Mouse (Mus musculus) ES-Bruce4 (cell line): ENCODE results near the gene Cirbp. TPM values are rescaled to one million over a fixed set of nuclear protein-coding genes. Genes with fewer than 3 reads are reported as not detected.

Source experiments
- H3K27ac ChIP-seq: 2 replicates; pipeline ENCODE4 v1.5.1; 2012; ENCODE audit warnings: low read length, inconsistent platforms; ENCODE audit not compliant: insufficient read depth
- H3K27me3 ChIP-seq: 2 replicates; pipeline ENCODE4 v1.6.1; 2012; ENCODE audit warnings: mild to moderate bottlenecking, low read length, inconsistent platforms; ENCODE audit not compliant: control insufficient read depth, poor library complexity, insufficient read depth, severe bottlenecking
- H3K36me3 ChIP-seq: 2 replicates; pipeline ENCODE4 v1.6.1; 2012; ENCODE audit warnings: inconsistent platforms, mild to moderate bottlenecking, low read length, moderate library complexity; ENCODE audit not compliant: control insufficient read depth, poor library complexity, insufficient read depth, severe bottlenecking
- H3K4me1 ChIP-seq: one replicate; pipeline ENCODE4 v1.8.1; 2011; ENCODE audit warnings: low read length; ENCODE audit not compliant: control insufficient read depth, insufficient read depth
- H3K4me3 ChIP-seq: 2 replicates; pipeline ENCODE4 v1.5.1; 2011; ENCODE audit warnings: low read depth, mild to moderate bottlenecking, low read length
- H3K9ac ChIP-seq: 2 replicates; pipeline ENCODE4 v1.6.1; 2012; ENCODE audit warnings: low read depth, mild to moderate bottlenecking, inconsistent platforms; ENCODE audit not compliant: poor library complexity, severe bottlenecking
- H3K9me3 ChIP-seq: replicated peaks from 2 replicates; pipeline ENCODE4 v1.6.1; 2012; ENCODE audit warnings: mild to moderate bottlenecking, low read length, inconsistent platforms; ENCODE audit not compliant: control insufficient read depth, poor library complexity, insufficient read depth, severe bottlenecking
- CTCF ChIP-seq: IDR thresholded peaks from one replicate; pipeline ENCODE4 v1.8.1; 2011; ENCODE audit warnings: low read depth, low read length
- EP300 ChIP-seq: IDR thresholded peaks from 2 replicates; pipeline ENCODE4 v1.6.1; 2011; ENCODE audit warnings: low read depth, low read length; ENCODE audit not compliant: insufficient read depth
- POLR2A ChIP-seq: IDR thresholded peaks from one replicate; pipeline ENCODE4 v1.8.1; 2011; ENCODE audit warnings: low read length; ENCODE audit not compliant: insufficient read depth
- polyA plus RNA-seq: library from polyadenylated mRNA; stranded (reverse); fragments of >200 nt; gene quantifications from 2 replicates; pipeline ENCODE4 v1.2.4, GENCODE M21; 2011; ENCODE audit warnings: low read depth; ENCODE audit not compliant: missing spikeins, insufficient read depth, insufficient read length

Cirbp gene
- polyA plus RNA-seq, 1 experiment, result 51.9 TPM

DNA sequence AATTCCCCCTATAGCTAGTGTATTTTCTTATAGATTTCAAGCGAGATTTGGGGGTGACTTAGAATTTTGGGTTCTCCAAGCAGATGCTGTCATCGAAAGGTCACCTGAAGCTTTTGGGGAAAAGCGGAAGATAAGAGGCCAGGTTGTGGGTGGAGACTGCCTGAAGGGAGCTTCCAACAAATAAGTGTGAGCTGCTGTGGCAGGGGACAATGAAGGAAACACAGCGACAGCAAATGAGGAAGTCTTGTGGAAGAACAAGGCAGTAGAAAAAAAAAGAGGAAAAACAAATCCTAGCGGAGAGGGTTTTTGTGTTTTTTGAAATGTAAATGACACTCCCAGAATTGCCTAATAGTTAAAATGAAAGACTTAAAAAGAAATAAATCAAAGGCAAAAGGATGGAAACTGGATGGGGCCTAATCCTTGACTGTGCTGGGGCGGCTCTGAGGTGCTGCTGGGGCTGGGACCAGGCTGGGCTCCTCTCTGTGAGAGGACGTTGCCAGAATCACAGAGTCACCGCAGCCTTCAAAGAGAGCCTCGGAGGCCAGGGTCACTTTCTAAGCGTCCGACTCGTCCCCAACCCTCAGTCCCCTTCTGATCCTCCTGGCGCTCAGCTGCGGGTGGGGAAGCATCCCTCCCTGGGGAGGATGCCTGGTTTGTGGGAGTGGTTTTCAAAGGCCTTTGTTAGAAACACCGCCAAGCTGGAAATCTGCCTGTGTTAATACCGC is 49.4 kb downstream of the Cirbp start:
- H3K4me1 ChIP-seq, result peaks cover 3% of the 10 kb centered on the region
- TF ChIP-seq CTCF, result no peak
- TF ChIP-seq EP300, result no peak
- no peak for TF ChIP-seq POLR2A
- H3K9me3 ChIP-seq, result no peaks in the 10 kb centered on the region
- H3K36me3 ChIP-seq, result no peaks in the 10 kb centered on the region
- H3K4me3 ChIP-seq, result no peak overlapping the region
- H3K27ac ChIP-seq, result no peak overlapping the region; the same call in 1 of the 2 replicates
- H3K9ac ChIP-seq, result peak overlapping the region; percentile 6; the same call in 1 of the 2 replicates
- H3K27me3 ChIP-seq, result no peaks in the 10 kb centered on the region

DNA sequence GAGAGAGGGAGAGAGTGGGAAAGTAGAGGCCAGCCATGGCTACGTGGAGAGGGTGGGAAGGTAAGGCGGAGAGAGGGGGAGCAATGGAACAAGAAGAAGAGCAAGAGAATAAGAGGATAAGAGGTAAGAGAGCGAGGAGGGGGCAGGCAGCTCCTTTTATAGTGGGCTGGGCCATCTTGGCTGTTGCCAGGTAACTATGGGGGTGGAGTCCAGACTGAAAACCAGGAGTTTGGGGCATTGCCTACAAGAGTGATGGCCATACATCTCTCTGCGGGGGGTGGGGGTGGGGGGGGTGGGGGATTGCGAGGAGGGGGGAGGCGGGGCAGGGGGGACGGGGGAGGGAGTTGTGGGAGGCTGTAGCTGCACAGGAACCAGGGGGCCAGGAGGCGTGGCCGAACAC is 54.9 kb downstream of the Cirbp start:
- H3K4me1 ChIP-seq, result peaks cover 5% of the 10 kb centered on the region
- H3K27me3 ChIP-seq, result no peaks in the 10 kb centered on the region
- no peaks in the 10 kb centered on the region for H3K36me3 ChIP-seq
- TF ChIP-seq CTCF (no peak), POLR2A (no peak), EP300 (no peak)
- H3K9ac ChIP-seq, result no peak overlapping the region
- H3K9me3 ChIP-seq, result no peaks in the 10 kb centered on the region
- H3K27ac ChIP-seq, result no peak overlapping the region
- no peak overlapping the region; the same call in 1 of the 2 replicates for H3K4me3 ChIP-seq

Other genes starting within 250 kb of the Cirbp start
- gene Kiss1r, start 249.0 kb upstream of the Cirbp start, polyA plus RNA-seq, result 0.25 and 1.2 TPM in 2 replicates
- 49.4 and 56.5 TPM in 2 replicates for gene R3hdm4, start 244.8 kb upstream of the Cirbp start, polyA plus RNA-seq
- 31.1 and 36.5 TPM in 2 replicates for gene Arid3a, start 238.9 kb upstream of the Cirbp start, polyA plus RNA-seq
- 47.6 and 55.3 TPM in 2 replicates for gene Wdr18, start 205.8 kb upstream of the Cirbp start, polyA plus RNA-seq
- gene Grin3b, start 195.3 kb upstream of the Cirbp start, polyA plus RNA-seq, result not detected in 2 replicates
- gene Tmem259, start 181.7 kb upstream of the Cirbp start, polyA plus RNA-seq, result 54.6 and 61.1 TPM in 2 replicates
- gene Cnn2, start 177.4 kb upstream of the Cirbp start, polyA plus RNA-seq, result 156 and 164 TPM in 2 replicates
- gene Abca7, start 169.5 kb upstream of the Cirbp start, polyA plus RNA-seq, result 10.6 and 11.0 TPM in 2 replicates
- 6.5 and 6.9 TPM in 2 replicates for gene Arhgap45, start 149.3 kb upstream of the Cirbp start, polyA plus RNA-seq
- 176 and 180 TPM in 2 replicates for gene Polr2e, start 126.2 kb upstream of the Cirbp start, polyA plus RNA-seq
- 479 and 507 TPM in 2 replicates for gene Gpx4, start 118.8 kb upstream of the Cirbp start, polyA plus RNA-seq
- gene Sbno2, start 60.4 kb upstream of the Cirbp start, polyA plus RNA-seq, result 36.1 and 37.3 TPM in 2 replicates
- gene Stk11, start 50.2 kb upstream of the Cirbp start, polyA plus RNA-seq, result 70.3 and 91.6 TPM in 2 replicates
- 242 and 255 TPM in 2 replicates for gene Atp5d, start 27.4 kb upstream of the Cirbp start, polyA plus RNA-seq
- 29.8 and 33.4 TPM in 2 replicates for gene Cbarp, start 25.1 kb upstream of the Cirbp start, polyA plus RNA-seq
- 67.4 and 73.2 TPM in 2 replicates for gene Midn, start 17.7 kb upstream of the Cirbp start, polyA plus RNA-seq
- gene 1600002K03Rik, start 7.0 kb downstream of the Cirbp start, polyA plus RNA-seq, result 7.6 and 7.7 TPM in 2 replicates
- gene Efna2, start 13.5 kb downstream of the Cirbp start, polyA plus RNA-seq, result 7.2 and 11.2 TPM in 2 replicates
- 35.7 and 36.5 TPM in 2 replicates for gene Mum1, start 60.4 kb downstream of the Cirbp start, polyA plus RNA-seq
- 63.9 and 72.8 TPM in 2 replicates for gene Ndufs7, start 83.1 kb downstream of the Cirbp start, polyA plus RNA-seq
- 0.68 and 0.82 TPM in 2 replicates for gene Gamt, start 95.0 kb downstream of the Cirbp start, polyA plus RNA-seq
- 175 and 192 TPM in 2 replicates for gene Dazap1, start 95.5 kb downstream of the Cirbp start, polyA plus RNA-seq
- 2,641 and 2,952 TPM in 2 replicates for gene Rps15, start 126.5 kb downstream of the Cirbp start, polyA plus RNA-seq
- 3.2 and 3.8 TPM in 2 replicates for gene Apc2, start 130.0 kb downstream of the Cirbp start, polyA plus RNA-seq
- gene 2310011J03Rik, start 154.6 kb downstream of the Cirbp start, polyA plus RNA-seq, result 11.6 and 13.2 TPM in 2 replicates
- gene Pcsk4, start 163.5 kb downstream of the Cirbp start, polyA plus RNA-seq, result 2.8 and 3.1 TPM in 2 replicates
- gene Reep6, start 164.0 kb downstream of the Cirbp start, polyA plus RNA-seq, result 17.3 and 17.6 TPM in 2 replicates
- 3.8 and 5.4 TPM in 2 replicates for gene Adamtsl5, start 182.4 kb downstream of the Cirbp start, polyA plus RNA-seq
- gene Plk5, start 190.5 kb downstream of the Cirbp start, polyA plus RNA-seq, result 11.1 and 12.6 TPM in 2 replicates
- gene Mex3d, start 221.7 kb downstream of the Cirbp start, polyA plus RNA-seq, result 25.0 and 28.0 TPM in 2 replicates
- 81.3 and 84.8 TPM in 2 replicates for gene Mbd3, start 233.6 kb downstream of the Cirbp start, polyA plus RNA-seq
- 199 and 223 TPM in 2 replicates for gene Uqcr11, start 240.8 kb downstream of the Cirbp start, polyA plus RNA-seq